1 mouse cellular context compared by ENCODE assay signal in the genomic region with DNA sequence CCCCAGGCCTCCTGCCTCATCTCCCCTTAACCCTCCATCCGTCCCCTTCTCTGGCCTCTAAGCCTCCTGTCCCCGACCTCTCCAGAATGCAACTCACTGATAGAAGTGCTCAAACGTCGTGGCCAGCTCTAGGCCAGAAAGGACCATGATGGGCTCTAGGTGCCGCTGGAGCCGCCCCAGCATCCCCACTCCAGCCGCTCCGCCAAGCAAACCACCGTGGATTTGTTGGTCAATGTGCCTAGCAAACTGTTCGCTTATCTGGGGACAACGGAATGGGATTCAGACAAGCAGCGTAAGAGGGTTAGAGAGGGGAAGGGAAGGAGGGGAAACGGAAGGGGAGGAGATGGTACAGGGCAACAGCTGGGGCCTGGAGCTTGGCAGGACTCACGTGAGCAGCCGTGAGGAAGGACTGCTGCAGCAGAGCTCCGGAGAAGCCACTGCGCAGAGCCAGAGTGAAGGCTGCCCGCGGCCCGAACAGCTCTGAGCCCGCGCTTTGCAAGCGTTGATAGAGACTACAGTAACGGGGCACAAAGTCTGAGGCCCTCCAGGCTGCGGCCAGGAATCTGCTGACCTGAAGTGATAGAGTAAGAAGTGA.
TF ChIP-seq lines count a peak whose summit lies in the region.

No protein-coding gene starts in this region.

TF ChIP-seq in MEL, 35 proteins besides CTCF, POLR2A, EP300 and RAD21:
- TF ChIP-seq MYB (IDR thresholded peaks at IDR 0.05; ENCODE audit: low read depth, low read length) (no peak), GATA1 (IDR thresholded peaks at IDR 0.05; ENCODE audit: low read depth, low read length) (no peak), KAT2A (conservative IDR thresholded peaks at IDR 0.05; ENCODE audit: low read depth, low read length) (no peak), TAL1 (IDR thresholded peaks at IDR 0.05; ENCODE audit: low read length) (no peak), MEF2A (IDR thresholded peaks at IDR 0.05; ENCODE audit: extremely low read depth, insufficient replicate concordance, low read depth, low read length, poor library complexity, severe bottlenecking) (no peak), UBTF (IDR thresholded peaks at IDR 0.05; ENCODE audit: borderline replicate concordance, insufficient read depth, low read depth, low read length) (no peak), ZNF384 (IDR thresholded peaks at IDR 0.05; ENCODE audit: low read depth, low read length) (no peak), MYC (IDR thresholded peaks at IDR 0.05; ENCODE audit: low read depth, low read length) (no peak), RCOR1 (IDR thresholded peaks at IDR 0.05; ENCODE audit: low read depth, low read length) (no peak), TCF12 (IDR thresholded peaks at IDR 0.05; ENCODE audit: low read depth, low read length) (no peak), SIN3A (IDR thresholded peaks at IDR 0.05; ENCODE audit: low read length) (peak; percentile 51; the same call in 1 of the 2 replicates), MAFK (IDR thresholded peaks at IDR 0.05; ENCODE audit: borderline replicate concordance, low read depth, low read length) (no peak), JUND (IDR thresholded peaks at IDR 0.05; ENCODE audit: low read depth, low read length) (no peak), USF1 (IDR thresholded peaks at IDR 0.05; ENCODE audit: low read depth, low read length) (peak; percentile 76), ZKSCAN1 (IDR thresholded peaks at IDR 0.05; ENCODE audit: low read depth, low read length) (no peak), ELF1 (IDR thresholded peaks at IDR 0.05; ENCODE audit: low read depth, low read length) (no peak), NRF1 (IDR thresholded peaks at IDR 0.05; ENCODE audit: insufficient read depth, low read depth, low read length, poor library complexity, severe bottlenecking) (no peak), MAX (IDR thresholded peaks at IDR 0.05; ENCODE audit: low read length) (peak; percentile 45; the same call in 1 of the 2 replicates), TBP (IDR thresholded peaks at IDR 0.05; ENCODE audit: low read depth, low read length) (peak; percentile 55; the same call in 1 of the 2 replicates), GABPA (IDR thresholded peaks at IDR 0.05; ENCODE audit: low read depth, low read length) (no peak), HCFC1 (IDR thresholded peaks at IDR 0.05; ENCODE audit: low read depth, low read length) (no peak; the same call in 1 of the 2 replicates), CHD2 (IDR thresholded peaks at IDR 0.05; ENCODE audit: low read length) (no peak), MAZ (IDR thresholded peaks at IDR 0.05; ENCODE audit: low read depth, low read length) (no peak), ETS1 (IDR thresholded peaks at IDR 0.05; ENCODE audit: low read depth, low read length) (peak; percentile 65; the same call in 1 of the 2 replicates), NELFE (IDR thresholded peaks at IDR 0.05; ENCODE audit: low read depth, low read length) (peak; percentile 44; the same call in 1 of the 2 replicates), CHD1 (IDR thresholded peaks at IDR 0.05; ENCODE audit: low read depth, low read length) (no peak), MXI1 (IDR thresholded peaks at IDR 0.05; ENCODE audit: low read depth, low read length) (peak; percentile 58; the same call in 1 of the 2 replicates), POLR2AphosphoS5 (IDR thresholded peaks at IDR 0.05; ENCODE audit: borderline replicate concordance, low read depth, low read length) (no peak), POLR2AphosphoS2 (IDR thresholded peaks at IDR 0.05; ENCODE audit: low read length) (no peak), SMC3 (IDR thresholded peaks at IDR 0.05; ENCODE audit: low read depth, low read length) (no peak), BHLHE40 (IDR thresholded peaks at IDR 0.05; ENCODE audit: borderline replicate concordance, low read depth, low read length) (peak; percentile 98), ZC3H11A (IDR thresholded peaks at IDR 0.05; ENCODE audit: low read depth, low read length) (no peak), ZMIZ1 (IDR thresholded peaks at IDR 0.05; ENCODE audit: low read depth, low read length) (no peak)
